Mouse (Mus musculus): ENCODE results near the gene Gstp1. TPM values are rescaled to one million over a fixed set of nuclear protein-coding genes. Genes with fewer than 3 reads are reported as not detected.
"Not testable (repeated sequence)": the region's sequence is repeated elsewhere in the genome, so short reads cannot be mapped to it uniquely, and the experiment has no call there.

Gene Gstp1
- polyA plus RNA-seq, 1 experiment = 14.9 TPM

DNA sequence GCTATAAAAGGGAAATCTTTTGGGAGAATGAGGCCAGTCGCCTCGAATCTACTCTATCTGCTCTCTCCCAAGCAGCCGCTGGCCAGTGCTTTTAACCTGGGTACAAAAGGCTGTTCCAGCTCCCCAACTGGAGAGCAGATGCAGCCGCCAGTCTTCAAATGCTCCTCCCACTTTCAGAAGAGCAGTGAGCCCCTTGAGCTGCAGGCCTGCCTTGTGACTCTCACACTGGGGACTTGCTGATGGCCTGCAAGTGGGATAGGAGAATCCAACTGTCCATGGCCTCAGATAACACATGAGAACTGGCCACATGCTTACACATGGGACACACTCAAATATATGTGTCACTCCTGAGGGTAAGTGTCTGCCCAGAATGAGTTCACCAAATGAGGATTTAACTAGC is 18.9 kb upstream of the Gstp1 start:
- Histone ChIP-seq H3K9me3 (ENCODE audit: control insufficient read depth, low read length) (no peaks in the 10 kb centered on the region), H3K4me3 (replicated peaks) (no peak overlapping the region), H3K27me3 (ENCODE audit: control insufficient read depth) (no peaks in the 10 kb centered on the region), H3K36me3 (ENCODE audit: control insufficient read depth) (peaks cover 13% of the 10 kb centered on the region), H3K4me1 (ENCODE audit: control insufficient read depth) (peaks cover 58% of the 10 kb centered on the region)
- no peak for TF ChIP-seq GATA1 (IDR thresholded peaks at IDR 0.05; ENCODE audit: low read length)
- TF ChIP-seq TAL1 (IDR thresholded peaks at IDR 0.05; ENCODE audit: low read length) = no peak

DNA sequence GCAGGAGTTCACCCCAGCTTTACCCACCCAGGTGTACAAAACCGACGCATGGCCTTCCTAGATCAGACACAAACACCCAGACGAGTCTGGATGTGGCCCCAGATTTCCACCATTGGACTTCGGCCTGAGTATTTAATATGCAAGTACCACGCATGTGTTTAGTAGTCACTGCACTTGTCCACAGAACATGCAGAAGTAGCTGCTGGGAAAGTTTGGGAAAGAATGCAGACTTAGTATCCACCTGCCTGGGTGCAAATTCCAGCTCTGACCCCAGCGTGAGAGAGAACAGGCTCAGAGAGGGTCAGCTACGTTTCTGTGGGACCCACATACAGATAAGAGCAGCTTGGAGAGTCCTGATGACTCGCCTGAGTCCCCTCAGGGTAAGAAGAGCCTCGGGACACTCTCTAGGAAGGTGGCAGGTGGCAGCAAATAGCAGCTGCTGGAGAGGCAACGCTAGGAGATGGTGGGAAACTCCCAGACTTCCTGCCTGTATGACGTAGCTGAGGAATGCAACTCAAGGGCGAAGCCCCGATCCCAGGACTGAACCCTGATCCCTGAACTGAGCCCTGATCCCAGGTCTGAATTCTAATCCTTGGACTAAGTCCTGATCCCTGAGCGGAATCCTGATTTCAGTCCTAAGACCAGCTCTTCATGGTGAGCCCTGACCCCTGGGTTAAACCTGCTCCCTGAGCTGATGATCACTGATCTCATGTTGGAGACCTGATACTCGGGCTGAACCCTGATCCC is 18.3 kb upstream of the Gstp1 start:
- no peak for TF ChIP-seq TAL1 (IDR thresholded peaks at IDR 0.05; ENCODE audit: low read length)
- no peak for TF ChIP-seq GATA1 (IDR thresholded peaks at IDR 0.05; ENCODE audit: low read length)
- Histone ChIP-seq H3K36me3 (ENCODE audit: control insufficient read depth) (peaks cover 13% of the 10 kb centered on the region), H3K9me3 (ENCODE audit: control insufficient read depth, low read length) (peaks cover 3% of the 10 kb centered on the region), H3K4me3 (replicated peaks) (no peak overlapping the region), H3K4me1 (ENCODE audit: control insufficient read depth) (peaks cover 57% of the 10 kb centered on the region), H3K27me3 (ENCODE audit: control insufficient read depth) (no peaks in the 10 kb centered on the region)

DNA sequence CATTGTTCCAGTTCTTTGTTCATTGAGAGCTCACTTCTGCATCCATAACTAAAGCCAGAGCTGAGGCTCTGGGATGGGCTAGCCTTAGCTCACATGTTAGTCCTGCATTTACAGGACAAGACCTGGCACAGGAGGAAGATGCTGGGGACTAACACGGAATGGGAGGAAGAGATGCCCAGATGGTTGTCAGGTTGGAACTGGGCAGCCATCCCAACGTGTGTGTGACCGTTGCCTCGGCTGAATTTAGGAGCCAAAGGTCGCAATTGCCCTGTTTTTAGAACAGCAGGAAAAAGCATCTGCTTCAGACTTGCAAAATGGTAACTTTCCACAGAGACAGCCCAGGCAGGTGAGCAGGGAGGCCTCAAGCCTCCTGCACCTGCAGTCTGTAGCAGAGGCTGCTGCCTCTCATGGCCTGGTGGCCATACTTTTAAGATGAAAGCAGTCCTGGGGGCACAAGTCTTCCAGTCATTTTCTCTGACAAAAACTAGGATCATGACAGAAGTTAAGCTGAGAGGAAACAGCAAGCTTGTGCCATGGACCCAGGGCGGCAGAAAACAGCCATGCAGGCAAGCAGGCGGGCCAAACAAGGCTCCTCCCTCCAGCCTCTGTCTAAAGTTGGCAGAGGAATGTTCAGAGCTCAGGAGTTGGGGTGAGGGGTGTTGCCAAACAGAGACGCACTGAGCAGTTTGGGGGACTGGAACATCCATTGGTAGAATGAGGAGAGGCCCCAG is 17.6 kb upstream of the Gstp1 start:
- Histone ChIP-seq H3K27me3 (ENCODE audit: control insufficient read depth) (no peaks in the 10 kb centered on the region), H3K4me3 (replicated peaks) (no peak overlapping the region), H3K9me3 (ENCODE audit: control insufficient read depth, low read length) (peaks cover 5% of the 10 kb centered on the region), H3K36me3 (ENCODE audit: control insufficient read depth) (peaks cover 13% of the 10 kb centered on the region), H3K4me1 (ENCODE audit: control insufficient read depth) (peaks cover 50% of the 10 kb centered on the region)
- TF ChIP-seq GATA1 (IDR thresholded peaks at IDR 0.05; ENCODE audit: low read length) (no peak), TAL1 (IDR thresholded peaks at IDR 0.05; ENCODE audit: low read length) (no peak)

DNA sequence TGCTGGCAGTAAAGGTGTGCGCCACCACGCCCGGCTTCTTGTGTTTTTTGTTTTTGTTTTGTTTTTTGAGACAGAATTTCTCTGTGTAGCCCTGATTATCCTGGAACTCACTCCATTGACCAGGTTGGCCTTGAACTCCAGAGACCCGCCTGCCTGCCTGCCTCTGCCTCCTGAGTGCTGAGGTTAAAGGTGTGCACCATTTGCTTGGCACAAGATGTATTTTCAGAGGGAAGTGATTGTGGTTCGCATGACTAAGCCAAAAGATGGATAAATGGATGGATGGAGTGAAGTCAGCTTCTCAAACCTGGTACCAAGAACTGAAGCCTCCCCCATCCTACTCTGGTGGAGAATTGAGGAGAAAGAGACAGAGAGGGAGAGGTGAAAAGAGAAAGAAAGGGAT is 16.8 kb upstream of the Gstp1 start:
- Histone ChIP-seq H3K4me3 (replicated peaks) (no peak overlapping the region), H3K4me1 (ENCODE audit: control insufficient read depth) (peaks cover 47% of the 10 kb centered on the region), H3K27me3 (ENCODE audit: control insufficient read depth) (no peaks in the 10 kb centered on the region), H3K36me3 (ENCODE audit: control insufficient read depth) (peaks cover 13% of the 10 kb centered on the region), H3K9me3 (ENCODE audit: control insufficient read depth, low read length) (peaks cover 5% of the 10 kb centered on the region)
- TF ChIP-seq TAL1 (IDR thresholded peaks at IDR 0.05; ENCODE audit: low read length) = no peak
- no peak for TF ChIP-seq GATA1 (IDR thresholded peaks at IDR 0.05; ENCODE audit: low read length)

DNA sequence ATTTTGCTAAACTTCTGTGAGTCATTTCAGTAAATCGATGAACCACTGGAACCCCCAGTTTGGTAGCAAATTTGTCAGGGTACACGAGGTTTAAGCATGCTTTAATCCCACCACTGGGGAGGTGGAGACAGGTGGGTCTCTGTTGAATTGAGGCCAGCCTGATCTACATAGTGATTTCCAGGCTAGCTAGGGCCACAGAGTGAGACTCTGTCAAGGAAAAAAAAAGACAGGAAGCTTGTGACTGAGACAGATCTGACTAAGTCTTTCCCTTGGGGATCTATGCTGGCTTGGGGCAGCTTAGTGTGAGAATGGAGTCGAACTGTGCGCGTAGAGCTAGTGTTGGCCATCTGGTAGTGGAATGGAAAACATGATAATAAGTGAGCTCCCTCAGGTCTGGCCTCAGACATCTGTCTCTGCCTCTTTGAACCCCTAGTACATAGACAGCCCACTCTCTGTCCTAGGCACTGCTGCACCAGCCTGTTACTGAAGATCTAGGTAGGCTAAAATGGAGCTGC is 14.8 kb upstream of the Gstp1 start:
- Histone ChIP-seq H3K27me3 (ENCODE audit: control insufficient read depth) (no peaks in the 10 kb centered on the region), H3K4me1 (ENCODE audit: control insufficient read depth) (peaks cover 36% of the 10 kb centered on the region), H3K4me3 (replicated peaks) (no peak overlapping the region), H3K36me3 (ENCODE audit: control insufficient read depth) (peaks cover 7% of the 10 kb centered on the region), H3K9me3 (ENCODE audit: control insufficient read depth, low read length) (peaks cover 5% of the 10 kb centered on the region)
- TF ChIP-seq TAL1 (IDR thresholded peaks at IDR 0.05; ENCODE audit: low read length) (no peak), GATA1 (IDR thresholded peaks at IDR 0.05; ENCODE audit: low read length) (no peak)

DNA sequence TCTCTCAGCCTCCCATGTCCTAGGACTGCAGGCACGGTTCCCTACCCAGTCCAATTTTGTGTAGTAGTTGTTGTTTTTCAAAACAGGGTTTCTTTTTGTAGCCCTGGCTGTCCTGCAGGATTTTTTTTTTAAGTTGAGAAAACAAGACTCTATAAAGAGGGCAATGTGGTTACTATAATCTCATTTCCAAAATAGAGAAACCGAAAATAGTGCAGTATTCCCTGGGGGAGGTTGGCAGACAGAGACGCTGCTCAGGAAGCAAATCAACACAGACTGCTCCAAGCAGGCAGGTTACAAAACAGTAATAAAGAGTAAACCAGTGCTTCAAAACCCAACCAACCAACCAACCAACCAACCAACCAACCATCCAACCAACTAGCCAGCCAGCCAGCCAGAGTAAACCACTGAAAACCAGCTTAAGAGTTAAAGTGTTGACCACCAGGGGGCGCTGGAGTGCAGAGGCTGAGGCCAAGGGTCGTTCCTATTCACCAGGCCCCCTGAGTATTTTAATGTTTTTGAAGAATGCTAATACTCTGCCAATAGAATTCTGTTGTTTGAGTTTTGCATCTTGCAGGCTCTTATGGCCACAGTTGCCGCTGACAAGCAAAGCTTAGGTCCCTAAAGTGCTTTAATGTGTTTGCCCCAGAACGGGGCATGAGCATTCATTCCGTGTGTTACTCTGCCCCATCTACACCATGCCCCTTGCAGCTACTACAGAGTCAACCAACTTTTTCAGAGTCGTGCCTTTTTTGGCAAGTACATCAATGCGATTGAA is 14.1 kb upstream of the Gstp1 start:
- H3K27me3 ChIP-seq (ENCODE audit: control insufficient read depth) = no peaks in the 10 kb centered on the region
- peaks cover 5% of the 10 kb centered on the region for H3K9me3 ChIP-seq (ENCODE audit: control insufficient read depth, low read length)
- H3K4me1 ChIP-seq (ENCODE audit: control insufficient read depth) = peaks cover 38% of the 10 kb centered on the region
- H3K4me3 ChIP-seq (replicated peaks) = no peak overlapping the region
- TF ChIP-seq GATA1 (IDR thresholded peaks at IDR 0.05; ENCODE audit: low read length) = no peak
- TF ChIP-seq TAL1 (IDR thresholded peaks at IDR 0.05; ENCODE audit: low read length) = no peak
- peaks cover 4% of the 10 kb centered on the region for H3K36me3 ChIP-seq (ENCODE audit: control insufficient read depth)

DNA sequence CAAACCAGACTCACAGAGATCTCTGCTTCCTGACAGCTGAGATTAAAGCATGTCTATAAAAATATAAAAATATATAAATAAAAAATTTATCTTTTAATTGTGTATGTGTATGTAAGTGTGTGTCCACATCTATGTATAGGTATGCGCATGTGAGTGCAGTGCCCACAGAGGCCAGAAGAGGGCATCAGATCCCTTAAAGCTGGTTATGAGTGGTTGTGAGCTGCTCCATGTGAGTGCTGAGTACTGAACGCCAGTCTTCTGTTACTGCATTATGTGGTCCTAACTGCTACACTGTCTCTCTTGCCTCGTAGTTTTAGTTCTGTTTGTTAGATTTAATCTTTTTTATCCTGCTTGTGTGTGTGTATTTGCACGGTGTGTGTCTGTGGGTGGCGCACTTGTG is 13.2 kb upstream of the Gstp1 start:
- no peak overlapping the region for H3K4me3 ChIP-seq (replicated peaks)
- TF ChIP-seq GATA1 (IDR thresholded peaks at IDR 0.05; ENCODE audit: low read length) = no peak
- no peak for TF ChIP-seq TAL1 (IDR thresholded peaks at IDR 0.05; ENCODE audit: low read length)
- peaks cover 4% of the 10 kb centered on the region for H3K36me3 ChIP-seq (ENCODE audit: control insufficient read depth)
- H3K27me3 ChIP-seq (ENCODE audit: control insufficient read depth) = no peaks in the 10 kb centered on the region
- peaks cover 39% of the 10 kb centered on the region for H3K4me1 ChIP-seq (ENCODE audit: control insufficient read depth)
- H3K9me3 ChIP-seq (ENCODE audit: control insufficient read depth, low read length) = peaks cover 5% of the 10 kb centered on the region

DNA sequence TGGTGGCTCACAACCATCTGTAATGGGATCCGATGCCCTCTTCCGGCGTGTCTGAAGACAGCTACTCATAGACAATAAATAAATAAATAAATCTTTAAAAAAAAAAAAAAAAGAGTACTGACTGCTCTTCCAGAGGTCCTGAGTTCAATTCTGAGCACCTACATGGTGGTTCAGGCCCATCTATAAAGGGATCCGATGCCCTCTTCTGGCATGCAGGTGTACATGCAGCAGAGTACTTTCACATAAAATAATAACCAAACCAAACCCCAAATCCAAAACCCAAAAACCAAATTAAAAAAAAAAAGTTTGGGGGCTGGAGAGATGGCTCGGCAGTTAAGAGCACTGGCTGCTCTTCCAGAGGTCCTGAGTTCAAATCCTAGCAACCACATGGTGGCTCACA is 11.3 kb upstream of the Gstp1 start:
- H3K36me3 ChIP-seq (ENCODE audit: control insufficient read depth); H3K9me3 ChIP-seq (ENCODE audit: control insufficient read depth, low read length); H3K27me3 ChIP-seq (ENCODE audit: control insufficient read depth); H3K4me3 ChIP-seq (replicated peaks): not testable (repeated sequence)
- H3K4me1 ChIP-seq (ENCODE audit: control insufficient read depth) = peaks cover 44% of the 10 kb centered on the region

DNA sequence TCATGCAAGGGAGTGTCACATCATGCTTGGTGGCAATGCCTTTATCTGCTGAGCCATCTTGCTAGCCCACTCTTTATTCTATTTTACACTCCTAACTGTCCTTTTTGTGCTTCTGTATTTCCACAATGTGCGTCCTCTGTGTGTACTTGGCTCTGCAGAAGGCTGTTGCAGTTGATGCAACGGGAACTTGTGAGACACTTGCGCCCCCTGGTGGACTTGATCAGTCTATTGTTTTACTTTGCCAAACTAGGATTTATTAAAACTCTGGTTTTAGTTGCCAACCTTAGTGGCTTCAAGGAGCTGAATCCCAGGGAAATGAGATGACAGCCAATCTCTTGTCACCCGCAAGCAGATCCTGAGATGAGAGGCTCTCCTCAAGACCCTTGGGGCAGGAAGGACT is 10.1 kb upstream of the Gstp1 start:
- peaks cover 5% of the 10 kb centered on the region for H3K9me3 ChIP-seq (ENCODE audit: control insufficient read depth, low read length)
- peak overlapping the region; percentile 53 for H3K4me3 ChIP-seq (replicated peaks)
- H3K4me1 ChIP-seq (ENCODE audit: control insufficient read depth) = peaks cover 52% of the 10 kb centered on the region
- H3K36me3 ChIP-seq (ENCODE audit: control insufficient read depth) = no peaks in the 10 kb centered on the region
- TF ChIP-seq TAL1 (IDR thresholded peaks at IDR 0.05; ENCODE audit: low read length) = no peak
- no peaks in the 10 kb centered on the region for H3K27me3 ChIP-seq (ENCODE audit: control insufficient read depth)

All from erythroblast, embryonic 14.5 days (primary cell).